Mouse (Mus musculus) megakaryocyte, adult 5-6 weeks (primary cell): ENCODE measurements at regions not wholly inside any gene's neighbourhood (a gene's known extent, or its start where the extent isn't known, plus 50 kb on each side); places are given as distances from the start of the nearest gene placed in this dataset.

Experiments
- ATAC-seq: 2 replicates; pipeline ENCODE4 v1.8.0; 2016; ENCODE audit warnings: mild to moderate bottlenecking, inconsistent platforms; ENCODE audit not compliant: poor library complexity, severe bottlenecking

- no peak for ATAC-seq
These were observed 55.8 kb downstream of the Mid1ip1 start for GRCm38 (mm10) chrX:10770575-10770974.

DNA sequence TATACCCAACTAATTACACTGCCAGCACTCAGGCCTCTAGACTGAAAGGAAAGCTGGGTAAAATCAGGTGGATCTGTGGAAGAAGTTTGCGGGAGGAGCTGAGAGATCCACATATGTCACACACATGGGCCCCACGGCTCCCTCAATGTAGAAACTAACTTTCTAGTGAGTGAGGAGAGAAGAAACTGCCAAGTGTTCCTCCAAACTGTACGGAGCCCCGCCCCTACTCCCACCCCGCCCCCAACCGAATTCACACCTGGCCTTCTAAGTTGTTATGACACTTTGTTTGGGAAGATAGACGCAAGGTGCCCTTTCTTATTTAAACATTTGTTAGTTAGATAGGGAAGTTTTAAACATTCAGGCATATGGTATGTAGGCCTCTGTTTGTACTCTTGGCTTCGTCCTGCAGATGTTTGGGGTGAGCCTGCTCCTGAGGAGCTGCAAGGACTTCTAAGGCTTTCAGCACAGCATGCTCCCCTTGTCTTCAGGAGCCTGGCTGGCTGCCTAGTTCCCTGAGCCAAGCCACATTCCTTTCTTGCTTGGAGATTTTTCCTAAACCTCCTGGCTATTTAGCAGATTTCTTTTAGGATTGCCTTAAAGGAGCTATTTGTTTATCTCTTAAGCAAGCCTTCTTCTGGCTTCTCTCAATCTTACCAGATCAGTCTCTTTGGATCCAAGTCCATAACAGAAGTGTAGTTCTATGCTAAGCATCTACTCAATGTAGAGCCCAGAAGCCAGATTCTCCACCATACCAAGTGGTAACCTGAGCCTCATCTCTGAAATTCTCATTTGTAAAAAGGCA, 61.1 kb downstream of the Mid1ip1 start:
- no peak for ATAC-seq

DNA sequence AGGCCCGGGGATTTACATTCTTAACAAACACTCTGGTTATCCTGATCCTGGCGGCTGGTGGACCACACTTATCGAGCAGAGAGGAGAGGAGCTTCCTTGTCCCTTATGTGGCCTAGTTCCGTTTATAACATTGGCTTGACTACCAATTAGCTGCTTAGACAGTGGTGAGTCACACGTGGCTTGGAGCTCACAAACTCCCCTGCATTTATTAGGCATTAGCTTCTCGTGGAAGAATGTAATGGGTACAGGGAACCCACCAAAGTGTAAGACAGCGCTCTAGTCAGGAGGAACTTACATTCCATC, 61.7 kb downstream of the Mid1ip1 start:
- ATAC-seq: no peak

DNA sequence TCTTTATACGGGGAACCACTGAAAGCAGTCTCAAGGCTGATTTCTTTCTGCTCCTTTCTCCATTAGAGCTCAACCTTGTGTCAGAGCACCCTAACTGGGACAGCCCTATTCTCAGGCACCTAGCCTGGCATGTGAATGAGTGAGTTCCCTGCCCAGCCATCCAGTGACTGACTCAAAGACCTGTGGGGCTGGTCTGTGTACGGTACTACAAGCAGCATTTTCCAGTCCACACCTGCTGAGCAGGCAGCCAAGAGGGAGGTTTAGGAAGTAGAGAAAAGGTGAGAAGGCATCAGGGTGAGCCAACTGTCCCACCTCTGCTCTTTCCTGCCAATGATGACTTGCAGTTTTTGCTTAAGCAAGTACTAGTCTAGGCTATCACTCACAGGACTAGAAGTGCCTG, 63.2 kb downstream of the Mid1ip1 start:
- ATAC-seq: peak; percentile 49

- ATAC-seq: peak; percentile 57
These were observed 71.5 kb downstream of the Mid1ip1 start for GRCm38 (mm10) chrX:10786359-10786758.

DNA sequence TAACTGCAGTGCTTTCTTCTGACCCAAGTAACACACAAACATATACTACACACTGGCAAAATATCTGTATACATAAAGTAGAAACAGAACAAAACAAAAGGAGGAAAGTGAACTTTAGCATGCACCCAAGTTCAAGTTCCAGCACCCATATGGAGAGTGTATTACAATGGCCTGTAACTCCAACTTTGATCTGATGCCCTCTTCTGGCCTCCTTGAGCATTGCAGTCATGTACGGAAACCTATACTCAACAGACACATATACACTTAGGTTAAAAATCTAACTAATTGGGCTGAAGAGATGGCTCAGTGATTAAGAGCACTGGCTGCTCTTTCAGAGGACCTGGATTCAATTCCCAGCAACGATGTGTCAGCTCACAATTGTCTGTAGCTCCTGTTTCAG, 72.2 kb downstream of the Mid1ip1 start:
- no peak for ATAC-seq

- no peak for ATAC-seq
These were observed 105.6 kb downstream of the Mid1ip1 start for GRCm38 (mm10) chrX:10820313-10820920.

GRCm38 (mm10) chrX:10833681-10834080, 118.9 kb downstream of the Mid1ip1 start:
- no peak for ATAC-seq

DNA sequence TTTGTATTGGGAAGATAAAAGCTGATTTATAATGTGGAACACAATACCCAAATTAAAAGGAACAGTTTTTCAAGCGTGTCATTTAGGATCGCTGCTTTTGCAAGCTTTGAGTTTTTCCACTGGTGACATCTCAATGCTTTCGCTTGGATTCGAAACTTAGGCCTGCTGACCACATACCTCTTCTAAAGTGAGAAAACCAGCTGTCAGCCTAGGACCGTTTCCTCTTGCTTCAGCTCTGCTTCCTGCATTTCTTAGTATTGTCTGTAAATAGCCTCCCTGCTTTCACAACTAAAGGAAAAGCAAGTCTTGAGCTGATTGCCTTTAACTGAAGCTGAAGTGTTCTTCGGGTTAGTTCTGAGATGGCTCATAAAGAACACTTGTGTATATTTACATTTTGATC, 142.3 kb downstream of the Mid1ip1 start:
- peak; percentile 89 for ATAC-seq

DNA sequence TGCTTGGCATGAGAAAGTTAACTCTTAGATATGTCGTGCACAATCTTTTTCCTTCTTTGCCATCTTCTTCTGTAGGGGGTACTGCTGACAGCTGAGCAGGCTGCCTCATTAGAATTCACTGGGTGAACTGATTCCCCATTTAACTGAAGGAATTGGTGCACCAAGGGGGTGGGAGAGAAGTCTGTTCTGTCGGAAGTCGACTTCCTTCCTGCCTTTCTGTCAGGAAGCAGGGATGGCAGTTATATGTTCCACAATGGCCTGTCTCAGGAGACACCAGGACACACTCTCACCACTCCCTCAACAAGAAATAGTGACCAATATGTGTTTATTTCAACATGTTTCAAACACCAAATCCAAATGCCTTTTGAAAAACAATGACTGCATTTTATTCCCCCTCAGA, 142.9 kb downstream of the Mid1ip1 start:
- ATAC-seq: no peak

- peak; percentile 100 for ATAC-seq
These were observed 156.8 kb downstream of the Mid1ip1 start for GRCm38 (mm10) chrX:10871613-10872012.

DNA sequence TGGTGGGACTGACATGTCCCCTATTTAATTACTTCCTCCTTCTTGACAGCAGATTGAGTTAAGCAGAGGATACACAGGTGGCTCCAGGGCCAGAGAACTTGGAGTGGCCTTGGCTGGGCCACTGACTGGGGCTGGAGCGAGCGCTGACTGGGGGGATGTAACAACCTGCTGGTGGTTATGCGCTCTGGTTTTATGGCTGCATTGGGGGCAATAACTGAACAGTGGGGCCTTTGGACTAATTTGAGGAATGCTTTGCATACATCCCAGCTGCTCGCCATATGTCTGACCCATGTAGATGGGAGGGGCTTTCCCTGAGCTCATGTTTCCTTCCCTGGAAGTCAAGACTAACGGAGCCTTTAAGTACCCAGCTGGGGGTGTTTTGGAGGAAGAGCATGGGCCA, 163.0 kb downstream of the Mid1ip1 start:
- no peak for ATAC-seq

- ATAC-seq: no peak
These were observed 164.1 kb downstream of the Mid1ip1 start for GRCm38 (mm10) chrX:10878922-10879321.

DNA sequence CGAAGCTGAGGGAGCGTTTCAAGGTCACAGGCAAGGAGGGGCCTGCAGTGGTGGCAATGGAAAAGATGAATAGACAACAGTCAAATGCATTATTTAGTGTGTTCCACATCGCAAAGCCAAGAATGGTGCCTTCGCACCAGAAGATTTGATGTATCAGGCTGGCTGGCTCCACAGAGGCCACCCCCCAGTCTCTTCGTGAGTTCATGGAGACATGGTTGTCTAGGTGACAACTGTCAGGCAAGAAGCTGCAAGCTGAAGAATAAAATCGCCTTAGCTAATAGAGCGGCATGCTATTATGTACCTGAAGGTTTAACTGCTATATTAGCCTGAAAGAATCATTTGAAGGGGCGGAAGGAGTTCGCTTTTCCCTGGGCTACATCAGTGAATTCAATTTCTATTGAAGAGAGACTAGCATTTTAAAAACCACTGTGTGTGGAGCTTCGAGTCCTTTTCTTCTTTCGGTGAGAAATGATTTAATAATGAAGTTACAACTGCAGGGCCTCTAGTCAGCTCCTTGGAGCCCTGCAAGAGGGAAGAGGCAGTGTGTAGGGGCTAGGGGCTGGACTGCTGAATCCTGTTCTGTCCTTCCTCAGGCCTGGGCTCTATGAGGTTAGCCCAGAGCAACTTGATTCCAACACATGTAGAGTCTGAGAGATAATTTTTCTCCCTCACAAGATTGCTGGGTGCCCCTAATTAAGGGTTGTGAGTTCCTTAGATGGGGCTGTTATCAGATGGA, 169.1 kb downstream of the Mid1ip1 start:
- ATAC-seq: no peak

- ATAC-seq: no peak
These were observed 178.0 kb downstream of the Mid1ip1 start for GRCm38 (mm10) chrX:10892815-10893214.

DNA sequence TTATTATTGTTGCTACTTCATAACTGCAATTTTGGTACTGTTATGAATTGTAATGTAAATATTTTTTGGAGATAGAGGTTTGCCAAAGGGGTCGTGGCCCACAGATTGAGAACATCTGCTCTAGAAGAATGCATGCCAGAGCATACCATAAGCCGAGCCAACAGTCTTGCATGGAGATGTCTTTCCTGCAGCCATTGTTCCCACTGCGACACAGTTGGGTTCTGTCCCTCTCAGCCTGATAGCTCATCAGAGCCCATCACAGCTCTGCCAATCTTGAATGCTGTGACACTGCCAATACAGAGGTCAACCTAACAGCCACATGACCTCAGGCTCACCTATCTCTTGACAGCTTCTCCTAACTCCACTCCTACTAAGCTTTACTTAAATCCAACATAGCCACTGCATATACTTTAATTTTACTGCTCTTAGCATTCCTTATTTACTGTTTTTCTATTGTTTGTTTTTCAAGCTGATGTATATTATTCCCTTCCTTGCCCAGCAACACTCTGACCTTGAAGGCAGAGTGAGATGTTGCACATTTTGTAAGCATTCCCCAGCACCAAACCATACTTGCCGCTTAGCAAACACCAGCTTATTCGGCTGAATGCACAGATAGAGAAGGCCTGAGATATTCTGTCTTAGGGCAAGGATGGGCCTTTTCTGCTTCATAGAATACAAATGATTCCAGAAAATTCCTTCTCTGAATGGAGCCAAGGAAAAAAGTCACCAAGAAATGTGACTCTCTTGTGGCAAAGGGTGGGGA, 181.6 kb downstream of the Mid1ip1 start:
- no peak for ATAC-seq

GRCm38 (mm10) chrX:10902686-10903085, 187.9 kb downstream of the Mid1ip1 start:
- ATAC-seq: no peak

DNA sequence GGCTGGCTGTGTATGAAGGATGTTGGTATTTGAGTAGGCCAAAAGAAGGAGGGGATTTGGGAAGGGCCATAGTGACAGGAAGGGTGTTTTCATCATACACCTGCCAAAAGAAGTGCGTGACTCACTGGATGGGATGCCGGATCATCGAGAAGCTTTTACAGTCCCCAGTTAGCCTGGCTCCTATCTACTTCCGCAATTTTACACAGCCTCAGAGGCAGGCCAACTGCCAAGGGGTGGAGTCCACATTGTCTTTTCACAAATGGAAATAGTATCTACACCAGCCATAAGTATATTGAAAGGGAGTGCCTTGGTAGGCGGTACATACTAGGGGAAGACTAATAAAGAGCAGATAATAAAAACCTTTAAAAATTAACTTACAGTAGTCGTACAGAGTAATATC, 189.3 kb downstream of the Mid1ip1 start:
- peak; percentile 69 for ATAC-seq

- ATAC-seq: no peak
These were observed 190.1 kb downstream of the Mid1ip1 start for GRCm38 (mm10) chrX:10904889-10905288.

- no peak for ATAC-seq
These were observed 196.6 kb downstream of the Mid1ip1 start for GRCm38 (mm10) chrX:10911127-10912061.
